In genomic region chr2:69175296-69175695, GRCm38 (mm10) we compare ENCODE assay signal across 34 mouse cellular contexts. TPM values are rescaled to one million over a fixed set of nuclear protein-coding genes. Genes with fewer than 3 reads are reported as not detected.
DNase-seq lines count a peak whose midpoint lies in the region; ATAC-seq and TF ChIP-seq lines count a peak whose summit lies in the region.
"Had no signal": no experiment of that assay in that cellular context is flagged by ENCODE, and none has a peak within 500 bp of the region (broad histone marks: within the 10 kb centered on the region; RNA-seq: fewer than 3 reads in every experiment).

No protein-coding gene starts in this region.

- no peaks in the 10 kb centered on the region for H3K9me3 ChIP-seq in kidney, embryonic 15.5 days (replicated peaks)
- no peaks in the 10 kb centered on the region for H3K9me3 ChIP-seq in lung, embryonic 14.5 days (ENCODE audit: low read depth, low read length)
- H3K9me3 ChIP-seq in hindbrain, embryonic 10.5 days: no peaks in the 10 kb centered on the region
- H3K9me3 ChIP-seq: embryonic facial prominence, embryonic 12.5 days; G1E; heart, embryonic 12.5 days; hindbrain, embryonic 12.5 days; limb, embryonic 15.5 days; lung, embryonic 15.5 days had no signal

- peak overlapping the region; percentile 41 for H3K27ac ChIP-seq in kidney, embryonic 15.5 days
- H3K27ac ChIP-seq in lung, embryonic 14.5 days (ENCODE audit: low read depth): no peak overlapping the region
- H3K27ac ChIP-seq in hindbrain, embryonic 10.5 days: no peak overlapping the region
- H3K27ac ChIP-seq: embryonic facial prominence, embryonic 12.5 days; forebrain, embryonic 12.5 days; hindbrain, embryonic 12.5 days; limb, embryonic 15.5 days; liver, embryonic 14.5 days; lung, embryonic 15.5 days had no signal

- ATAC-seq in kidney, embryonic 15.5 days (replicated peaks; ENCODE audit: low FRiP score): no peak
- no peak for ATAC-seq in lung, embryonic 14.5 days (ENCODE audit: insufficient read depth)
- ATAC-seq: Patski had no signal

- H3K4me3 ChIP-seq in kidney, embryonic 15.5 days (replicated peaks): no peak overlapping the region
- no peak overlapping the region for H3K4me3 ChIP-seq in lung, embryonic 14.5 days (ENCODE audit: low read depth, low read length)
- H3K4me3 ChIP-seq in hindbrain, embryonic 10.5 days: no peak overlapping the region
- H3K4me3 ChIP-seq: embryonic facial prominence, embryonic 12.5 days; forebrain, embryonic 12.5 days; heart, embryonic 12.5 days; hindbrain, embryonic 12.5 days; limb, embryonic 15.5 days; lung, embryonic 15.5 days had no signal

- 50% methylated on average over 5 of the region's 5 CpGs for WGBS in kidney, embryonic 15.5 days
- 61% methylated on average over 5 of the region's 5 CpGs for WGBS in lung, embryonic 14.5 days
- WGBS in hindbrain, embryonic 10.5 days: 75% methylated on average over 5 of the region's 5 CpGs

- H3K4me1 ChIP-seq in kidney, embryonic 15.5 days: peaks cover 19% of the 10 kb centered on the region
- H3K4me1 ChIP-seq in lung, embryonic 14.5 days (ENCODE audit: insufficient read depth): no peaks in the 10 kb centered on the region
- H3K4me1 ChIP-seq in hindbrain, embryonic 10.5 days (replicated peaks): no peaks in the 10 kb centered on the region
- H3K4me1 ChIP-seq: embryonic facial prominence, embryonic 12.5 days; forebrain, embryonic 12.5 days; heart, embryonic 12.5 days; hindbrain, embryonic 12.5 days; limb, embryonic 15.5 days; lung, embryonic 15.5 days had no signal

- TF ChIP-seq CTCF in lung, embryonic 14.5 days (IDR thresholded peaks at IDR 0.05; ENCODE audit: low read depth): no peak

- no peak for DNase-seq in kidney, postnatal 36 days
- peak; percentile 20 for DNase-seq in lung, embryonic 14.5 days
- DNase-seq in lung, postnatal 36 days: no peak
- peak; percentile 30 to 38 for DNase-seq in left cerebral cortex, postnatal 14 days (ENCODE audit: low spot score in 2 of 2)
- DNase-seq in telencephalon, adult 2 months (ENCODE audit: low read depth, low spot score): peak; percentile 38
- DNase-seq in hindbrain, embryonic 10.5 days (ENCODE audit: low spot score): no peak
- DNase-seq: adrenal gland, postnatal 36 days; B cell, adult 2 months; cerebellum, adult 11-12 months; cerebellum, postnatal 25 days; gastrocnemius, postnatal 10 days; heart, postnatal 10 days; kidney, adult 11 months; lung, postnatal 4 days; thymus, postnatal 14 days had no signal

- H3K4me2 ChIP-seq in kidney, embryonic 15.5 days: no peak overlapping the region
- no peak overlapping the region for H3K4me2 ChIP-seq in lung, embryonic 14.5 days
- H3K4me2 ChIP-seq: embryonic facial prominence, embryonic 12.5 days; forebrain, embryonic 12.5 days; heart, embryonic 12.5 days; hindbrain, embryonic 12.5 days; limb, embryonic 15.5 days; lung, embryonic 15.5 days had no signal

- intact Hi-C loops in left cerebral cortex, postnatal 14 days (cut with DNase I): no loop called here

- H3K36me3 ChIP-seq in kidney, embryonic 15.5 days: no peaks in the 10 kb centered on the region
- peaks cover 3% of the 10 kb centered on the region; the same call in 1 of the 2 replicates for H3K36me3 ChIP-seq in lung, embryonic 14.5 days (ENCODE audit: insufficient read depth)
- H3K36me3 ChIP-seq in hindbrain, embryonic 10.5 days: no peaks in the 10 kb centered on the region
- H3K36me3 ChIP-seq: embryonic facial prominence, embryonic 12.5 days; forebrain, embryonic 12.5 days; G1E; heart, embryonic 12.5 days; hindbrain, embryonic 12.5 days; limb, embryonic 15.5 days; lung, embryonic 15.5 days had no signal

- H3K27me3 ChIP-seq in kidney, embryonic 15.5 days: no peaks in the 10 kb centered on the region
- H3K27me3 ChIP-seq in lung, embryonic 14.5 days (ENCODE audit: insufficient read depth, low read length): no peaks in the 10 kb centered on the region
- H3K27me3 ChIP-seq in hindbrain, embryonic 10.5 days (ENCODE audit: insufficient read depth, poor library complexity, severe bottlenecking): no peaks in the 10 kb centered on the region
- H3K27me3 ChIP-seq: CH12.LX; embryonic facial prominence, embryonic 12.5 days; forebrain, embryonic 12.5 days; heart, embryonic 12.5 days; hindbrain, embryonic 12.5 days; limb, embryonic 15.5 days; lung, embryonic 15.5 days; Patski had no signal

- no peak overlapping the region for H3K9ac ChIP-seq in kidney, embryonic 15.5 days
- no peak overlapping the region for H3K9ac ChIP-seq in lung, embryonic 14.5 days
- H3K9ac ChIP-seq: embryonic facial prominence, embryonic 12.5 days; forebrain, embryonic 12.5 days; heart, embryonic 12.5 days; hindbrain, embryonic 12.5 days; limb, embryonic 15.5 days; liver, embryonic 14.5 days; lung, embryonic 15.5 days had no signal

RNA-seq across cellular contexts. Expression of gene Spc25, which starts 30.7 kb away (rescaled TPM):
- 240 TPM in 2 replicates for polyA plus RNA-seq in kidney, embryonic 15.5 days (2015; fragmentation: Nextera tagmentation; extraction: Ambion mirVana)
- 192 and 198 TPM in 2 replicates for polyA plus RNA-seq in lung, embryonic 14.5 days (2014; fragmentation: Nextera tagmentation; extraction: Ambion mirVana)
- 1 to 10 TPM; 2.0 to 3.1 TPM for total RNA-seq in left cerebral cortex, postnatal 14 days (2021)
- 223 and 229 TPM in 2 replicates for polyA plus RNA-seq in hindbrain, embryonic 10.5 days (2016; fragmentation: Nextera tagmentation; extraction: Ambion mirVana)

RNA-seq across cellular contexts. Expression of gene G6pc2, which starts 35.6 kb away (rescaled TPM):
- 2.9 and 4.6 TPM in 2 replicates for polyA plus RNA-seq in kidney, embryonic 15.5 days (2015; fragmentation: Nextera tagmentation; extraction: Ambion mirVana)
- polyA plus RNA-seq in lung, embryonic 14.5 days (2014; fragmentation: Nextera tagmentation; extraction: Ambion mirVana): not detected in 2 replicates
- total RNA-seq in left cerebral cortex, postnatal 14 days (2021): not detected
- not detected in 2 replicates for polyA plus RNA-seq in hindbrain, embryonic 10.5 days (2016; fragmentation: Nextera tagmentation; extraction: Ambion mirVana)
- total RNA-seq: adrenal gland, adult 18-20 months; adrenal gland, postnatal 36 days; CH12.LX; G1E; gastrocnemius, postnatal 10 days; granulocyte monocyte progenitor cell, adult 5-6 weeks; heart, postnatal 10 days; layer of hippocampus, postnatal 14 days; left cerebral cortex, postnatal 25 days; megakaryocyte-erythroid progenitor cell, adult 5-6 weeks; midbrain, postnatal 0 days had no signal
- polyA plus RNA-seq: forebrain, embryonic 12.5 days; G1E; heart, embryonic 12.5 days; large intestine, adult 2 months; limb, embryonic 15.5 days; liver, embryonic 14.5 days; lung, embryonic 15.5 days; spleen, adult 2 months had no signal

RNA-seq across cellular contexts. Expression of gene Nostrin, which starts 39.7 kb away (rescaled TPM):
- 6.4 and 7.5 TPM in 2 replicates for polyA plus RNA-seq in kidney, embryonic 15.5 days (2015; fragmentation: Nextera tagmentation; extraction: Ambion mirVana)
- polyA plus RNA-seq in lung, embryonic 14.5 days (2014; fragmentation: Nextera tagmentation; extraction: Ambion mirVana): 11.6 and 14.4 TPM in 2 replicates
- total RNA-seq in left cerebral cortex, postnatal 14 days (2021): 1 to 10 TPM; 4.7 to 7.6 TPM
- polyA plus RNA-seq in hindbrain, embryonic 10.5 days (2016; fragmentation: Nextera tagmentation; extraction: Ambion mirVana): 0.41 and 0.75 TPM in 2 replicates
- total RNA-seq: megakaryocyte-erythroid progenitor cell, adult 5-6 weeks had no signal
- polyA plus RNA-seq: G1E had no signal

Comparison
In these comparisons a context has a peak if more than half of its experiments do, and no peak if none do; other contexts are left out.
1. DNase-seq: peak in lung, embryonic 14.5 days (single experiment), left cerebral cortex, postnatal 14 days (2 of 2) and telencephalon, adult 2 months (single experiment); none in kidney, postnatal 36 days (0 of 2), lung, postnatal 36 days (single experiment) and hindbrain, embryonic 10.5 days (single experiment).